Comparison of ENCODE assay signal across 9 mouse cellular contexts in the genomic region with DNA sequence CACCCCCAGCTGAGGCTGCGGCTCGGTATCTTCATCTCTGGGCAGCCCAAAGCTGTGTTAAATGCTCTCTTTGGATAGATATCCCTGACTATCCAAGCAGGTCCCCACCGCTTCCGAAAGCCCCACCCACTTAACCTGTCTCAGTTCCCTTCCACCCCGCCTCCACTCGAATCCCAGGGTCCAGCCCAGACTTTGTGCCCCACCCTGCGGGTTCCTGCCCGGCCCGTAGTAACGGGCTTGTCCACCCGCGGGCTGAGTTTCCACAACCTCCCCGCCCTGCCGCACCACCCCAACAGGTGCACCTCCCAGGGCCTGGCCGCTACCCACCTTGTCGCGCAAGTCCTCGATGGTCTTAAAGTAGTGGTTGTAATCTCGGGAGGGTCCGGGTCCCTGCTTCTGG. TPM values are rescaled to one million over a fixed set of nuclear protein-coding genes. Genes with fewer than 3 reads are reported as not detected.
DNase-seq lines count a peak whose midpoint lies in the region; ATAC-seq and TF ChIP-seq lines count a peak whose summit lies in the region.
"Had no signal": no experiment of that assay in that cellular context is flagged by ENCODE, and none has a peak within 500 bp of the region (broad histone marks: within the 10 kb centered on the region; RNA-seq: fewer than 3 reads in every experiment).

No protein-coding gene starts in this region.

- no peaks in the 10 kb centered on the region for H3K9me3 ChIP-seq in ES-Bruce4 (replicated peaks; ENCODE audit: control insufficient read depth, insufficient read depth, low read length, poor library complexity, severe bottlenecking)
- no peaks in the 10 kb centered on the region for H3K9me3 ChIP-seq in kidney, embryonic 14.5 days (ENCODE audit: control insufficient read depth, low read length)
- no peaks in the 10 kb centered on the region for H3K9me3 ChIP-seq in lung, postnatal 0 days (ENCODE audit: low read length)

- no peaks in the 10 kb centered on the region for H3K27me3 ChIP-seq in ES-Bruce4 (ENCODE audit: control insufficient read depth, insufficient read depth, low read length, poor library complexity, severe bottlenecking)
- H3K27me3 ChIP-seq in kidney, embryonic 14.5 days (ENCODE audit: control insufficient read depth, insufficient read depth, low read length) = peaks cover 21% of the 10 kb centered on the region
- peaks cover 7% of the 10 kb centered on the region; the same call in 1 of the 2 replicates for H3K27me3 ChIP-seq in lung, postnatal 0 days (replicated peaks; ENCODE audit: insufficient read depth, low read length)

- no peaks in the 10 kb centered on the region for H3K4me1 ChIP-seq in ES-Bruce4 (ENCODE audit: control insufficient read depth, insufficient read depth, low read length)
- peaks cover 7% of the 10 kb centered on the region for H3K4me1 ChIP-seq in embryonic fibroblast, embryonic 13.5 days (ENCODE audit: control insufficient read depth, insufficient read depth, low read length)
- H3K4me1 ChIP-seq in kidney, embryonic 14.5 days (ENCODE audit: control insufficient read depth, insufficient read depth, low read length) = peaks cover 21% of the 10 kb centered on the region; the same call in 1 of the 2 replicates
- peaks cover 5% of the 10 kb centered on the region for H3K4me1 ChIP-seq in lung, postnatal 0 days (ENCODE audit: insufficient read depth, low read depth, low read length)

- TF ChIP-seq EP300 in ES-Bruce4 (IDR thresholded peaks at IDR 0.05; ENCODE audit: insufficient read depth, low read depth, low read length) = no peak
- no peak for TF ChIP-seq EP300 in lung, postnatal 0 days (IDR thresholded peaks at IDR 0.05)

- H3K36me3 ChIP-seq in ES-Bruce4 (ENCODE audit: control insufficient read depth, insufficient read depth, low read length, poor library complexity, severe bottlenecking) = no peaks in the 10 kb centered on the region
- H3K36me3 ChIP-seq in kidney, embryonic 14.5 days (ENCODE audit: control insufficient read depth, insufficient read depth, low read length) = no peaks in the 10 kb centered on the region
- no peaks in the 10 kb centered on the region for H3K36me3 ChIP-seq in lung, postnatal 0 days (ENCODE audit: insufficient read depth, low read length)

- H3K9ac ChIP-seq in ES-Bruce4 (ENCODE audit: low read depth, poor library complexity, severe bottlenecking) = peak overlapping the region; percentile 8
- 0 out of 2 replicates have a peak overlapping the region, but pooled peaks have one; percentile 13 for H3K9ac ChIP-seq in kidney, embryonic 14.5 days (ENCODE audit: low read depth, low read length)
- peak overlapping the region; percentile 64 for H3K9ac ChIP-seq in lung, postnatal 0 days (replicated peaks; ENCODE audit: low read depth)

- H3K27ac ChIP-seq in ES-Bruce4 (ENCODE audit: insufficient read depth, low read length) = no peak overlapping the region
- no peak overlapping the region for H3K27ac ChIP-seq in embryonic fibroblast, embryonic 13.5 days (ENCODE audit: insufficient read depth, low read length)
- H3K27ac ChIP-seq in kidney, embryonic 14.5 days (ENCODE audit: low read depth, low read length) = no peak overlapping the region
- H3K27ac ChIP-seq in lung, postnatal 0 days (ENCODE audit: low read length) = peak overlapping the region; percentile 89

- intact Hi-C loops in left cerebral cortex, postnatal 36 days (cut with DNase I) = no loop called here

- no peak for TF ChIP-seq POLR2A in ES-Bruce4 (IDR thresholded peaks at IDR 0.05; ENCODE audit: insufficient read depth, low read length)
- no peak for TF ChIP-seq POLR2A in embryonic fibroblast, embryonic 13.5 days (IDR thresholded peaks at IDR 0.05; ENCODE audit: low read depth, low read length)

- peak overlapping the region; percentile 56 for H3K4me3 ChIP-seq in ES-Bruce4 (ENCODE audit: low read depth, low read length)
- peak overlapping the region; percentile 45 for H3K4me3 ChIP-seq in embryonic fibroblast, embryonic 13.5 days (ENCODE audit: insufficient read depth, low read length)
- peak overlapping the region; percentile 41 for H3K4me3 ChIP-seq in kidney, embryonic 14.5 days (ENCODE audit: low read length)
- peak overlapping the region; percentile 49 for H3K4me3 ChIP-seq in lung, postnatal 0 days (ENCODE audit: low read depth, low read length)

- peak; percentile 77 for DNase-seq in lung, postnatal 0 days (ENCODE audit: low spot score)
- DNase-seq in left cerebral cortex, postnatal 36 days (ENCODE audit: low spot score in 2 of 2) = no peak
- DNase-seq in gastrocnemius, adult 8-10 months (ENCODE audit: low spot score in 2 of 2) = no peak
- no peak for DNase-seq in right cerebral cortex, postnatal 4 days
- no peak for DNase-seq in cerebellum, adult 11 months
- DNase-seq: retina, postnatal 1 day had no signal

- H3K4me2 ChIP-seq in kidney, embryonic 14.5 days (replicated peaks; ENCODE audit: low read depth, low read length) = peak overlapping the region; percentile 60
- peak overlapping the region; percentile 48 for H3K4me2 ChIP-seq in lung, postnatal 0 days (replicated peaks; ENCODE audit: low read depth, low read length)

- no peak for TF ChIP-seq CTCF in ES-Bruce4 (IDR thresholded peaks at IDR 0.05; ENCODE audit: low read depth, low read length)
- TF ChIP-seq CTCF in embryonic fibroblast, embryonic 13.5 days (IDR thresholded peaks at IDR 0.05; ENCODE audit: borderline replicate concordance, insufficient read depth, low read length) = no peak
- no peak for TF ChIP-seq CTCF in lung, postnatal 0 days (IDR thresholded peaks at IDR 0.05)

- peak; percentile 37; the same call in 1 of the 2 replicates for ATAC-seq in kidney, embryonic 14.5 days (ENCODE audit: low FRiP score, low TSS enrichment)
- peak; percentile 59 for ATAC-seq in lung, postnatal 0 days

- under 1% methylated on average over 20 of the region's 20 CpGs for WGBS in kidney, embryonic 14.5 days
- WGBS in lung, postnatal 0 days = 2% methylated on average over 20 of the region's 20 CpGs

RNA-seq across cellular contexts. Expression of gene Krt19, which starts 3.4 kb away (rescaled TPM):
- polyA plus RNA-seq in ES-Bruce4 (2011; ENCODE audit: insufficient read depth, insufficient read length, low read depth, missing spikeins) = 83.7 and 93.1 TPM in 2 replicates
- 4.7 and 10.8 TPM in 2 replicates for polyA plus RNA-seq in embryonic fibroblast, embryonic 13.5 days (2011; ENCODE audit: insufficient read length, low read depth, missing spikeins)
- polyA plus RNA-seq in kidney, embryonic 14.5 days (2014; fragmentation: Nextera tagmentation; extraction: Ambion mirVana) = 24.2 and 31.4 TPM in 2 replicates
- 460 and 573 TPM in 2 replicates for polyA plus RNA-seq in lung, postnatal 0 days (2015; fragmentation: Nextera tagmentation; extraction: Ambion mirVana)
- not detected for total RNA-seq in left cerebral cortex, postnatal 36 days (2021)
- 1 to 10 TPM in 1 of 4 experiments, under 1 TPM in 1, not detected in 2; 0.35 to 1.1 TPM for total RNA-seq in gastrocnemius, adult 8-10 months (2022)

RNA-seq across cellular contexts. Expression of gene Krt15, which starts 9.4 kb away (rescaled TPM):
- 0.37 and 0.41 TPM in 2 replicates for polyA plus RNA-seq in ES-Bruce4 (2011; ENCODE audit: insufficient read depth, insufficient read length, low read depth, missing spikeins)
- polyA plus RNA-seq in embryonic fibroblast, embryonic 13.5 days (2011; ENCODE audit: insufficient read length, low read depth, missing spikeins) = not detected in 2 replicates
- polyA plus RNA-seq in kidney, embryonic 14.5 days (2014; fragmentation: Nextera tagmentation; extraction: Ambion mirVana) = 0.96 and 1.2 TPM in 2 replicates
- 28.1 and 58.8 TPM in 2 replicates for polyA plus RNA-seq in lung, postnatal 0 days (2015; fragmentation: Nextera tagmentation; extraction: Ambion mirVana)
- total RNA-seq in left cerebral cortex, postnatal 36 days (2021) = not detected
- not detected for total RNA-seq in gastrocnemius, adult 8-10 months (2022)

RNA-seq across cellular contexts. Expression of gene Krt13, which starts 23.7 kb away (rescaled TPM):
- not detected in 2 replicates for polyA plus RNA-seq in ES-Bruce4 (2011; ENCODE audit: insufficient read depth, insufficient read length, low read depth, missing spikeins)
- not detected in 2 replicates for polyA plus RNA-seq in embryonic fibroblast, embryonic 13.5 days (2011; ENCODE audit: insufficient read length, low read depth, missing spikeins)
- not detected in 2 replicates for polyA plus RNA-seq in kidney, embryonic 14.5 days (2014; fragmentation: Nextera tagmentation; extraction: Ambion mirVana)
- 0.60 and 0.68 TPM in 2 replicates for polyA plus RNA-seq in lung, postnatal 0 days (2015; fragmentation: Nextera tagmentation; extraction: Ambion mirVana)
- not detected for total RNA-seq in left cerebral cortex, postnatal 36 days (2021)
- not detected for total RNA-seq in gastrocnemius, adult 8-10 months (2022)

RNA-seq across cellular contexts. Expression of gene Krt36, which starts 39.7 kb away (rescaled TPM):
- not detected in 2 replicates for polyA plus RNA-seq in ES-Bruce4 (2011; ENCODE audit: insufficient read depth, insufficient read length, low read depth, missing spikeins)
- polyA plus RNA-seq in embryonic fibroblast, embryonic 13.5 days (2011; ENCODE audit: insufficient read length, low read depth, missing spikeins) = not detected in 2 replicates
- 1.4 and 1.5 TPM in 2 replicates for polyA plus RNA-seq in kidney, embryonic 14.5 days (2014; fragmentation: Nextera tagmentation; extraction: Ambion mirVana)
- polyA plus RNA-seq in lung, postnatal 0 days (2015; fragmentation: Nextera tagmentation; extraction: Ambion mirVana) = 0.11 TPM in 1 of 2 replicates, not detected in the other
- total RNA-seq in left cerebral cortex, postnatal 36 days (2021) = not detected
- not detected for total RNA-seq in gastrocnemius, adult 8-10 months (2022)

RNA-seq across cellular contexts. Expression of gene Krt9, which starts 47.9 kb away (rescaled TPM):
- polyA plus RNA-seq in ES-Bruce4 (2011; ENCODE audit: insufficient read depth, insufficient read length, low read depth, missing spikeins) = not detected in 2 replicates
- not detected in 2 replicates for polyA plus RNA-seq in embryonic fibroblast, embryonic 13.5 days (2011; ENCODE audit: insufficient read length, low read depth, missing spikeins)
- polyA plus RNA-seq in kidney, embryonic 14.5 days (2014; fragmentation: Nextera tagmentation; extraction: Ambion mirVana) = not detected in 2 replicates
- not detected in 2 replicates for polyA plus RNA-seq in lung, postnatal 0 days (2015; fragmentation: Nextera tagmentation; extraction: Ambion mirVana)
- 1 to 10 TPM; 2.0 to 4.0 TPM for total RNA-seq in left cerebral cortex, postnatal 36 days (2021)
- total RNA-seq in gastrocnemius, adult 8-10 months (2022) = not detected

Comparison
In these comparisons a context has a peak if more than half of its experiments do, and no peak if none do; other contexts are left out.
1. H3K9ac ChIP-seq: peak in every context shown above with its lines; median percentile 64 in lung, postnatal 0 days; 13 in kidney, embryonic 14.5 days; 8 in ES-Bruce4.
2. RNA of gene Krt15, which starts 9.4 kb away (polyA plus RNA-seq): 28.1 to 58.8 TPM in lung, postnatal 0 days; 0.96 to 1.2 TPM in kidney, embryonic 14.5 days, 0.37 to 0.41 TPM in ES-Bruce4 and not detected in embryonic fibroblast, embryonic 13.5 days; every median in the first group is over 10 times any median in the second.
3. Peak in every context shown above with its lines, with median percentiles within 50 percentile points of each other: H3K4me3 ChIP-seq.